Mouse (Mus musculus): Measurements from ENCODE around the gene Bag2. TPM values are rescaled to one million over a fixed set of nuclear protein-coding genes. Genes with fewer than 3 reads are reported as not detected.

Bag2 gene
- polyA plus RNA-seq, 1 experiment = 7.7 TPM

GRCm38 (mm10) chr1:33742903-33743302 is 14.7 kb downstream of the Bag2 start:
- H3K4me3 ChIP-seq (replicated peaks; ENCODE audit: control insufficient read depth, low read depth, low read length) = no peak overlapping the region
- H3K27ac ChIP-seq (ENCODE audit: control insufficient read depth, insufficient read depth, low read depth, low read length, poor library complexity) = no peak overlapping the region
- WGBS = 20% methylated on average over 8 of the region's 8 CpGs
- no peaks in the 10 kb centered on the region; the same call in 1 of the 2 replicates for H3K4me1 ChIP-seq (ENCODE audit: control insufficient read depth, insufficient read depth, low read length)
- TF ChIP-seq CTCF (IDR thresholded peaks at IDR 0.05; ENCODE audit: control insufficient read depth, insufficient read depth, low read length) = peak; percentile 87
- no peak for TF ChIP-seq POLR2A (IDR thresholded peaks at IDR 0.05; ENCODE audit: borderline replicate concordance, control insufficient read depth, low read depth, low read length)

- Histone ChIP-seq H3K27ac (ENCODE audit: control insufficient read depth, insufficient read depth, low read depth, low read length, poor library complexity) (peak overlapping the region; percentile 41; the same call in 1 of the 2 replicates), H3K4me1 (ENCODE audit: control insufficient read depth, insufficient read depth, low read length) (peaks cover 2% of the 10 kb centered on the region; the same call in 1 of the 2 replicates), H3K4me3 (replicated peaks; ENCODE audit: control insufficient read depth, low read depth, low read length) (peak overlapping the region; percentile 24)
- 23% methylated on average over 12 of the region's 12 CpGs for WGBS
- TF ChIP-seq POLR2A (IDR thresholded peaks at IDR 0.05; ENCODE audit: borderline replicate concordance, control insufficient read depth, low read depth, low read length) (no peak), CTCF (IDR thresholded peaks at IDR 0.05; ENCODE audit: control insufficient read depth, insufficient read depth, low read length) (peak; percentile 95)
Observed at GRCm38 (mm10) chr1:33739302-33739701, 18.3 kb downstream of the Bag2 start.

- TF ChIP-seq CTCF (IDR thresholded peaks at IDR 0.05; ENCODE audit: control insufficient read depth, insufficient read depth, low read length) = no peak
- TF ChIP-seq POLR2A (IDR thresholded peaks at IDR 0.05; ENCODE audit: borderline replicate concordance, control insufficient read depth, low read depth, low read length) = no peak
- WGBS = 43% methylated on average over 11 of the region's 11 CpGs
- Histone ChIP-seq H3K4me1 (ENCODE audit: control insufficient read depth, insufficient read depth, low read length) (peaks cover 2% of the 10 kb centered on the region; the same call in 1 of the 2 replicates), H3K27ac (ENCODE audit: control insufficient read depth, insufficient read depth, low read depth, low read length, poor library complexity) (peak overlapping the region; percentile 73), H3K4me3 (replicated peaks; ENCODE audit: control insufficient read depth, low read depth, low read length) (peak overlapping the region; percentile 7)
Observed at GRCm38 (mm10) chr1:33738681-33739278, 18.8 kb downstream of the Bag2 start.

GRCm38 (mm10) chr1:33738281-33738680 is 19.3 kb downstream of the Bag2 start:
- TF ChIP-seq POLR2A (IDR thresholded peaks at IDR 0.05; ENCODE audit: borderline replicate concordance, control insufficient read depth, low read depth, low read length) (no peak), CTCF (IDR thresholded peaks at IDR 0.05; ENCODE audit: control insufficient read depth, insufficient read depth, low read length) (no peak)
- H3K4me1 ChIP-seq (ENCODE audit: control insufficient read depth, insufficient read depth, low read length) = peaks cover 2% of the 10 kb centered on the region; the same call in 1 of the 2 replicates
- 54% methylated on average over 11 of the region's 11 CpGs for WGBS
- peak overlapping the region; percentile 73 for H3K27ac ChIP-seq (ENCODE audit: control insufficient read depth, insufficient read depth, low read depth, low read length, poor library complexity)
- H3K4me3 ChIP-seq (replicated peaks; ENCODE audit: control insufficient read depth, low read depth, low read length) = no peak overlapping the region

- no peak overlapping the region for H3K27ac ChIP-seq (ENCODE audit: control insufficient read depth, insufficient read depth, low read depth, low read length, poor library complexity)
- no peak overlapping the region for H3K4me3 ChIP-seq (replicated peaks; ENCODE audit: control insufficient read depth, low read depth, low read length)
- peaks cover 2% of the 10 kb centered on the region; the same call in 1 of the 2 replicates for H3K4me1 ChIP-seq (ENCODE audit: control insufficient read depth, insufficient read depth, low read length)
- TF ChIP-seq CTCF (IDR thresholded peaks at IDR 0.05; ENCODE audit: control insufficient read depth, insufficient read depth, low read length) = no peak
- no peak for TF ChIP-seq POLR2A (IDR thresholded peaks at IDR 0.05; ENCODE audit: borderline replicate concordance, control insufficient read depth, low read depth, low read length)
- WGBS = 71% methylated on average over 5 of the region's 5 CpGs
Observed at GRCm38 (mm10) chr1:33734001-33734685, 23.5 kb downstream of the Bag2 start.

GRCm38 (mm10) chr1:33733044-33733443 is 24.6 kb downstream of the Bag2 start:
- no peak for TF ChIP-seq CTCF (IDR thresholded peaks at IDR 0.05; ENCODE audit: control insufficient read depth, insufficient read depth, low read length)
- TF ChIP-seq POLR2A (IDR thresholded peaks at IDR 0.05; ENCODE audit: borderline replicate concordance, control insufficient read depth, low read depth, low read length) = no peak
- peaks cover 2% of the 10 kb centered on the region; the same call in 1 of the 2 replicates for H3K4me1 ChIP-seq (ENCODE audit: control insufficient read depth, insufficient read depth, low read length)
- no peak overlapping the region for H3K27ac ChIP-seq (ENCODE audit: control insufficient read depth, insufficient read depth, low read depth, low read length, poor library complexity)
- WGBS = 72% methylated on average over 9 of the region's 9 CpGs
- H3K4me3 ChIP-seq (replicated peaks; ENCODE audit: control insufficient read depth, low read depth, low read length) = no peak overlapping the region

- H3K4me1 ChIP-seq (ENCODE audit: control insufficient read depth, insufficient read depth, low read length) = no peaks in the 10 kb centered on the region
- H3K27ac ChIP-seq (ENCODE audit: control insufficient read depth, insufficient read depth, low read depth, low read length, poor library complexity) = no peak overlapping the region
- 92% methylated on average over 5 of the region's 5 CpGs for WGBS
- no peak overlapping the region for H3K4me3 ChIP-seq (replicated peaks; ENCODE audit: control insufficient read depth, low read depth, low read length)
- TF ChIP-seq CTCF (IDR thresholded peaks at IDR 0.05; ENCODE audit: control insufficient read depth, insufficient read depth, low read length) = no peak
- no peak for TF ChIP-seq POLR2A (IDR thresholded peaks at IDR 0.05; ENCODE audit: borderline replicate concordance, control insufficient read depth, low read depth, low read length)
Observed at GRCm38 (mm10) chr1:33725086-33725485, 32.5 kb downstream of the Bag2 start.

- no peak overlapping the region for H3K4me3 ChIP-seq (replicated peaks; ENCODE audit: control insufficient read depth, low read depth, low read length)
- 87% methylated on average over 6 of the region's 6 CpGs for WGBS
- no peaks in the 10 kb centered on the region for H3K4me1 ChIP-seq (ENCODE audit: control insufficient read depth, insufficient read depth, low read length)
- no peak overlapping the region for H3K27ac ChIP-seq (ENCODE audit: control insufficient read depth, insufficient read depth, low read depth, low read length, poor library complexity)
- no peak for TF ChIP-seq POLR2A (IDR thresholded peaks at IDR 0.05; ENCODE audit: borderline replicate concordance, control insufficient read depth, low read depth, low read length)
Observed at GRCm38 (mm10) chr1:33724516-33724915, 33.1 kb downstream of the Bag2 start.
